Mouse (Mus musculus) C2C12 (cell line): Measurements from ENCODE around the gene Shisal2b. TPM values are rescaled to one million over a fixed set of nuclear protein-coding genes. Genes with fewer than 3 reads are reported as not detected.
A peak's percentile ranks its signal among the peaks of the same experiment; 100 is the strongest.

Experiments
- H3K27me3 ChIP-seq: one replicate; pipeline ENCODE4 v1.6.1; 2011; ENCODE audit not compliant: control insufficient read depth, insufficient read depth, insufficient read length
- H3K36me3 ChIP-seq: one replicate; pipeline ENCODE4 v1.6.1; 2011; ENCODE audit not compliant: control insufficient read depth, insufficient read depth
- H3K4me3 ChIP-seq: one replicate; pipeline ENCODE4 v1.5.1; 2011; ENCODE audit warnings: mild to moderate bottlenecking, control low read depth; ENCODE audit not compliant: poor library complexity, insufficient read depth, severe bottlenecking
- H3K79me2 ChIP-seq: one replicate; pipeline ENCODE4 v1.6.1; 2011; ENCODE audit not compliant: control insufficient read depth, insufficient read depth
- H3K79me3 ChIP-seq: one replicate; pipeline ENCODE4 v1.6.1; 2011; ENCODE audit warnings: low read depth, control low read depth
- H3ac ChIP-seq: one replicate; pipeline ENCODE3; 2011; ENCODE audit warnings: low read depth; ENCODE audit not compliant: control insufficient read depth, insufficient read length
- CEBPB ChIP-seq: IDR thresholded peaks from one replicate; pipeline ENCODE4 v1.6.1; 2011; ENCODE audit warnings: low read depth, mild to moderate bottlenecking, control low read depth, moderate library complexity
- CTCF ChIP-seq: IDR thresholded peaks from one replicate; pipeline ENCODE4 v1.5.1; 2011; ENCODE audit not compliant: control insufficient read depth, insufficient read depth, insufficient read length
- FOSL1 ChIP-seq: IDR thresholded peaks from one replicate; pipeline ENCODE4 v1.8.0; 2011; ENCODE audit warnings: mild to moderate bottlenecking, low read length; ENCODE audit not compliant: poor library complexity, insufficient read depth, severe bottlenecking
- MAX ChIP-seq: IDR thresholded peaks from one replicate; pipeline ENCODE4 v1.6.1; 2011; ENCODE audit warnings: mild to moderate bottlenecking, control low read depth
- MYOD1 ChIP-seq: IDR thresholded peaks from one replicate; pipeline ENCODE4 v1.6.1; 2011; ENCODE audit warnings: low read depth; ENCODE audit not compliant: control insufficient read depth, insufficient read length
- MYOG ChIP-seq: IDR thresholded peaks from one replicate; pipeline ENCODE4 v1.6.1; 2011; ENCODE audit not compliant: control insufficient read depth, insufficient read length; ENCODE audit errors: extremely low read depth
- USF1 ChIP-seq: IDR thresholded peaks from one replicate; pipeline ENCODE4 v1.6.1; 2011; ENCODE audit warnings: low read depth, mild to moderate bottlenecking, control low read depth, moderate library complexity
- polyA plus RNA-seq: library from polyadenylated mRNA; unstranded; fragments of >200 nt; fragmentation: generic; extraction: Trizol; gene quantifications from one replicate; pipeline ENCODE4 v1.2.1, GENCODE M21; 2012; ENCODE audit warnings: missing spikeins

Gene Shisal2b
- polyA plus RNA-seq, 1 experiment, result not detected

DNA sequence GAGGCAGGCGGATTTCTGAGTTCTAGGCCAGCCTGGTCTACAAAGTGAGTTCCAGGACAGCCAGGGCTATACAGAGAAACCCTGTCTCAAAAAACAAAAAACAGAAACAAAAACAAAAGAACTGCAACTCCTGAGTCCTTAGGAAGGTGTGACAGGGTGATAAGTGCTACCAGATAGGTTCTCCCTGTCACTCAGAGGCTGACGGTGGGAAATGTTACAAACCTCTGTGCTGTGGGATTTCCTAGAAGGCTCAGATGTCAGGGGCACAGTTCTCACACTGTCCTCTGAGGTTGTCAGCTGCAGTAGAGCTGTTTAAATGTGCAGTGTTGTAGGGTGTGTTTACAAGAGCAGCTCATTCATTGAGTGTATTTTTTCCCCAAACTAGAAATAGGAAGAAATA is 38.2 kb downstream of the Shisal2b start:
- peaks cover 29% of the 10 kb centered on the region for H3K36me3 ChIP-seq
- no peaks in the 10 kb centered on the region for H3K79me3 ChIP-seq
- H3K79me2 ChIP-seq, result peaks cover 4% of the 10 kb centered on the region
- H3K4me3 ChIP-seq, result no peak overlapping the region
- no peak overlapping the region for H3ac ChIP-seq
- TF ChIP-seq CEBPB (no peak), MYOG (no peak), MYOD1 (no peak), FOSL1 (no peak), USF1 (no peak), MAX (no peak), CTCF (no peak)
- no peaks in the 10 kb centered on the region for H3K27me3 ChIP-seq

- Histone ChIP-seq H3K79me2 (peaks cover 32% of the 10 kb centered on the region), H3K79me3 (peaks cover 6% of the 10 kb centered on the region), H3K4me3 (no peak overlapping the region), H3K27me3 (no peaks in the 10 kb centered on the region), H3K36me3 (peaks cover 8% of the 10 kb centered on the region), H3ac (no peak overlapping the region)
- TF ChIP-seq MYOD1 (no peak), FOSL1 (no peak), MAX (no peak), USF1 (no peak), MYOG (no peak), CTCF (no peak), CEBPB (no peak)
Measured at GRCm38 (mm10) chr13:104822411-104822838, 41.3 kb downstream of the Shisal2b start.

GRCm38 (mm10) chr13:104821908-104822307 is 41.8 kb downstream of the Shisal2b start:
- Histone ChIP-seq H3K36me3 (peaks cover 3% of the 10 kb centered on the region), H3K27me3 (no peaks in the 10 kb centered on the region), H3ac (no peak overlapping the region), H3K79me2 (peaks cover 37% of the 10 kb centered on the region), H3K4me3 (no peak overlapping the region), H3K79me3 (peaks cover 6% of the 10 kb centered on the region)
- TF ChIP-seq FOSL1 (no peak), MYOG (no peak), CTCF (no peak), USF1 (no peak), CEBPB (no peak), MAX (no peak), MYOD1 (no peak)

- Histone ChIP-seq H3K79me3 (peaks cover 6% of the 10 kb centered on the region), H3ac (no peak overlapping the region), H3K4me3 (no peak overlapping the region), H3K79me2 (peaks cover 41% of the 10 kb centered on the region), H3K27me3 (no peaks in the 10 kb centered on the region), H3K36me3 (no peaks in the 10 kb centered on the region)
- no peak for TF ChIP-seq MYOD1
- no peak for TF ChIP-seq CTCF
- TF ChIP-seq MYOG, result no peak
- TF ChIP-seq CEBPB, result no peak
- TF ChIP-seq USF1, result no peak
- TF ChIP-seq MAX, result no peak
- no peak for TF ChIP-seq FOSL1
Measured at GRCm38 (mm10) chr13:104821192-104821591, 42.5 kb downstream of the Shisal2b start.

GRCm38 (mm10) chr13:104817696-104818095 is 46.0 kb downstream of the Shisal2b start:
- peaks cover 6% of the 10 kb centered on the region for H3K79me3 ChIP-seq
- no peaks in the 10 kb centered on the region for H3K27me3 ChIP-seq
- peaks cover 60% of the 10 kb centered on the region for H3K79me2 ChIP-seq
- peak overlapping the region; percentile 83 for H3K4me3 ChIP-seq
- H3ac ChIP-seq, result peak overlapping the region; percentile 88
- no peaks in the 10 kb centered on the region for H3K36me3 ChIP-seq
- TF ChIP-seq CEBPB (no peak), CTCF (no peak), MYOG (no peak), USF1 (no peak), MAX (no peak), FOSL1 (no peak), MYOD1 (no peak)
